Mouse (Mus musculus) embryonic facial prominence, embryonic 12.5 days (tissue): ENCODE results near the gene Ube2q2. TPM values are rescaled to one million over a fixed set of nuclear protein-coding genes. Genes with fewer than 3 reads are reported as not detected.
"Not testable (repeated sequence)": the region's sequence is repeated elsewhere in the genome, so short reads cannot be mapped to it uniquely, and the experiment has no call there.

Experiments
- ATAC-seq: fragments of 200-750 bp; cut with Nextera tagmentation; 2 replicates; pipeline ENCODE4 v1.8.0; 2017; ENCODE audit not compliant: insufficient number of reproducible peaks, insufficient read depth, low FRiP score, low TSS enrichment
- H3K27ac ChIP-seq: fragments of 300-500 bp; sonication (generic); 2 replicates; pipeline ENCODE4 v1.5.1; 2016; ENCODE audit warnings: mild to moderate bottlenecking
- H3K27me3 ChIP-seq: fragments of 300-500 bp; sonication (generic); 2 replicates; pipeline ENCODE4 v1.6.1; 2016; ENCODE audit warnings: mild to moderate bottlenecking, moderate library complexity
- H3K36me3 ChIP-seq: fragments of 300-500 bp; sonication (generic); 2 replicates; pipeline ENCODE4 v1.6.1; 2016; ENCODE audit warnings: mild to moderate bottlenecking
- H3K4me1 ChIP-seq: fragments of 300-500 bp; sonication (generic); 2 replicates; pipeline ENCODE4 v1.6.1; 2016
- H3K4me2 ChIP-seq: fragments of 300-500 bp; sonication (generic); replicated peaks from 2 replicates; pipeline ENCODE4 v1.6.1; 2016; ENCODE audit warnings: mild to moderate bottlenecking, moderate library complexity
- H3K4me3 ChIP-seq: fragments of 300-500 bp; sonication (generic); 2 replicates; pipeline ENCODE4 v1.5.1; 2016; ENCODE audit warnings: mild to moderate bottlenecking
- H3K9ac ChIP-seq: fragments of 300-500 bp; sonication (generic); 2 replicates; pipeline ENCODE4 v1.6.1; 2016; ENCODE audit warnings: mild to moderate bottlenecking, moderate library complexity
- H3K9me3 ChIP-seq: fragments of 300-500 bp; sonication (generic); 2 replicates; pipeline ENCODE4 v1.6.1; 2016; ENCODE audit warnings: mild to moderate bottlenecking, moderate library complexity
- WGBS: fragments of 180-500 bp; shearing (Covaris S2); methylation state at CpG from one replicate; pipeline ENCODE4 v1.1.7; 2016; 5-methylcytosine and 5-hydroxymethylcytosine counted together
- polyA plus RNA-seq: library from polyadenylated mRNA; unstranded; fragments of >200 nt; fragmentation: Nextera tagmentation; extraction: Ambion mirVana; gene quantifications from 2 replicates; pipeline ENCODE4 v1.2.1, GENCODE M21; 2016

The Ube2q2 gene
- polyA plus RNA-seq, 1 experiment from 2014 or later, result 46.1 TPM

GRCm38 (mm10) chr9:55245057-55245750, 96.5 kb downstream of the Ube2q2 start:
- not testable (repeated sequence) for ATAC-seq, H3K27me3 ChIP-seq, H3K4me2 ChIP-seq, H3K9ac ChIP-seq, H3K4me3 ChIP-seq, H3K9me3 ChIP-seq, H3K4me1 ChIP-seq, H3K36me3 ChIP-seq, H3K27ac ChIP-seq
- 95% methylated on average over 1 of the region's 1 CpGs for WGBS

GRCm38 (mm10) chr9:55246440-55246839, 97.8 kb downstream of the Ube2q2 start:
- no peak overlapping the region for H3K27ac ChIP-seq
- H3K4me1 ChIP-seq, result no peaks in the 10 kb centered on the region
- H3K9me3 ChIP-seq, result no peaks in the 10 kb centered on the region
- H3K27me3 ChIP-seq, result no peaks in the 10 kb centered on the region
- no peak overlapping the region for H3K4me2 ChIP-seq
- H3K4me3 ChIP-seq, result no peak overlapping the region
- WGBS, result 68% methylated on average over 8 of the region's 8 CpGs
- no peak for ATAC-seq
- no peaks in the 10 kb centered on the region for H3K36me3 ChIP-seq
- H3K9ac ChIP-seq, result no peak overlapping the region

- Histone ChIP-seq H3K4me2 (no peak overlapping the region), H3K4me1 (no peaks in the 10 kb centered on the region), H3K4me3 (no peak overlapping the region), H3K27me3 (no peaks in the 10 kb centered on the region), H3K36me3 (no peaks in the 10 kb centered on the region), H3K27ac (no peak overlapping the region), H3K9ac (no peak overlapping the region), H3K9me3 (no peaks in the 10 kb centered on the region)
- ATAC-seq, result no peak
- 87% methylated on average over 4 of the region's 4 CpGs for WGBS
Observed at GRCm38 (mm10) chr9:55246918-55247317, 98.3 kb downstream of the Ube2q2 start.

GRCm38 (mm10) chr9:55248465-55248864, 99.8 kb downstream of the Ube2q2 start:
- no peak for ATAC-seq
- H3K9me3 ChIP-seq, result no peaks in the 10 kb centered on the region
- no peak overlapping the region for H3K9ac ChIP-seq
- 78% methylated on average over 4 of the region's 4 CpGs for WGBS
- no peaks in the 10 kb centered on the region for H3K4me1 ChIP-seq
- H3K27ac ChIP-seq, result no peak overlapping the region
- no peak overlapping the region for H3K4me2 ChIP-seq
- H3K36me3 ChIP-seq, result no peaks in the 10 kb centered on the region
- H3K27me3 ChIP-seq, result no peaks in the 10 kb centered on the region
- H3K4me3 ChIP-seq, result no peak overlapping the region

GRCm38 (mm10) chr9:55250595-55251247, 102.1 kb downstream of the Ube2q2 start:
- Histone ChIP-seq H3K9me3 (no peaks in the 10 kb centered on the region), H3K4me2 (no peak overlapping the region), H3K27me3 (no peaks in the 10 kb centered on the region), H3K9ac (no peak overlapping the region), H3K27ac (no peak overlapping the region), H3K4me1 (no peaks in the 10 kb centered on the region), H3K4me3 (no peak overlapping the region), H3K36me3 (no peaks in the 10 kb centered on the region)
- 92% methylated on average over 6 of the region's 6 CpGs for WGBS
- ATAC-seq, result no peak

- ATAC-seq, H3K9ac ChIP-seq, H3K27ac ChIP-seq, H3K4me2 ChIP-seq, H3K36me3 ChIP-seq, H3K9me3 ChIP-seq, H3K4me1 ChIP-seq, H3K4me3 ChIP-seq, H3K27me3 ChIP-seq: not testable (repeated sequence)
- WGBS, result 43% methylated on average over 2 of the region's 2 CpGs
Observed at GRCm38 (mm10) chr9:55252097-55252496, 103.4 kb downstream of the Ube2q2 start.

- no peak overlapping the region for H3K9ac ChIP-seq
- 67% methylated on average over 1 of the region's 1 CpGs for WGBS
Observed at GRCm38 (mm10) chr9:55253849-55254248, 105.2 kb downstream of the Ube2q2 start.

GRCm38 (mm10) chr9:55255056-55255455, 106.4 kb downstream of the Ube2q2 start:
- Histone ChIP-seq H3K4me1 (no peaks in the 10 kb centered on the region), H3K9me3 (no peaks in the 10 kb centered on the region), H3K4me2 (no peak overlapping the region), H3K4me3 (no peak overlapping the region), H3K27me3 (no peaks in the 10 kb centered on the region), H3K36me3 (no peaks in the 10 kb centered on the region), H3K27ac (no peak overlapping the region), H3K9ac (no peak overlapping the region)
- WGBS, result 89% methylated on average over 5 of the region's 5 CpGs
- no peak for ATAC-seq

More at GRCm38 (mm10) chr9:55253849-55254248, 105.2 kb downstream of the Ube2q2 start:
- no peak overlapping the region for H3K27ac ChIP-seq
- H3K36me3 ChIP-seq, result no peaks in the 10 kb centered on the region
- no peak overlapping the region for H3K4me3 ChIP-seq
- H3K4me1 ChIP-seq, result no peaks in the 10 kb centered on the region
- no peaks in the 10 kb centered on the region for H3K27me3 ChIP-seq
- H3K9me3 ChIP-seq, result no peaks in the 10 kb centered on the region
- H3K4me2 ChIP-seq, result no peak overlapping the region
- ATAC-seq, result no peak

GRCm38 (mm10) chr9:55255604-55256003, 107.0 kb downstream of the Ube2q2 start:
- Histone ChIP-seq H3K4me2 (no peak overlapping the region), H3K27me3 (no peaks in the 10 kb centered on the region), H3K27ac (no peak overlapping the region), H3K4me3 (no peak overlapping the region), H3K36me3 (no peaks in the 10 kb centered on the region), H3K9ac (no peak overlapping the region), H3K4me1 (no peaks in the 10 kb centered on the region), H3K9me3 (no peaks in the 10 kb centered on the region)
- WGBS, result 66% methylated on average over 4 of the region's 4 CpGs
- ATAC-seq, result no peak

- no peaks in the 10 kb centered on the region for H3K27me3 ChIP-seq
- H3K4me1 ChIP-seq, result no peaks in the 10 kb centered on the region
- ATAC-seq, result no peak
- 90% methylated on average over 2 of the region's 2 CpGs for WGBS
- no peak overlapping the region for H3K9ac ChIP-seq
- no peak overlapping the region for H3K27ac ChIP-seq
- no peak overlapping the region for H3K4me2 ChIP-seq
- H3K36me3 ChIP-seq, result no peaks in the 10 kb centered on the region
- no peaks in the 10 kb centered on the region for H3K9me3 ChIP-seq
- no peak overlapping the region for H3K4me3 ChIP-seq
Observed at GRCm38 (mm10) chr9:55257105-55257504, 108.5 kb downstream of the Ube2q2 start.
